Mouse (Mus musculus) midbrain, embryonic 10.5 days (tissue): ENCODE measurements at regions not wholly inside any gene's neighbourhood (a gene's known extent, or its start where the extent isn't known, plus 50 kb on each side); places are given as distances from the start of the nearest gene placed in this dataset.

ENCODE experiments used
- DNase-seq: peaks from one replicate; pipeline ENCODE4 v3.0.0-alpha.2; 2017; ENCODE audit warnings: low spot score
- H3K27ac ChIP-seq: fragments of 300-500 bp; sonication (generic); replicated peaks from 2 replicates; pipeline ENCODE4 v1.5.1; 2016; ENCODE audit warnings: mild to moderate bottlenecking
- H3K27me3 ChIP-seq: fragments of 300-500 bp; sonication (generic); 2 replicates; pipeline ENCODE4 v1.6.1; 2016; ENCODE audit warnings: low read depth, mild to moderate bottlenecking; ENCODE audit not compliant: poor library complexity, severe bottlenecking
- H3K36me3 ChIP-seq: fragments of 300-500 bp; sonication (generic); 2 replicates; pipeline ENCODE4 v1.6.1; 2016; ENCODE audit warnings: mild to moderate bottlenecking, moderate library complexity
- H3K4me1 ChIP-seq: fragments of 300-500 bp; sonication (generic); 2 replicates; pipeline ENCODE4 v1.6.1; 2016
- H3K4me3 ChIP-seq: fragments of 300-500 bp; sonication (generic); 2 replicates; pipeline ENCODE4 v1.5.1; 2016; ENCODE audit warnings: mild to moderate bottlenecking, moderate library complexity
- H3K9me3 ChIP-seq: fragments of 300-500 bp; sonication (generic); replicated peaks from 2 replicates; pipeline ENCODE4 v1.6.1; 2016; ENCODE audit warnings: mild to moderate bottlenecking
- WGBS: fragments of 180-500 bp; shearing (Covaris S2); methylation state at CpG from one replicate; pipeline ENCODE4 v1.1.7; 2016; 5-methylcytosine and 5-hydroxymethylcytosine counted together

DNA sequence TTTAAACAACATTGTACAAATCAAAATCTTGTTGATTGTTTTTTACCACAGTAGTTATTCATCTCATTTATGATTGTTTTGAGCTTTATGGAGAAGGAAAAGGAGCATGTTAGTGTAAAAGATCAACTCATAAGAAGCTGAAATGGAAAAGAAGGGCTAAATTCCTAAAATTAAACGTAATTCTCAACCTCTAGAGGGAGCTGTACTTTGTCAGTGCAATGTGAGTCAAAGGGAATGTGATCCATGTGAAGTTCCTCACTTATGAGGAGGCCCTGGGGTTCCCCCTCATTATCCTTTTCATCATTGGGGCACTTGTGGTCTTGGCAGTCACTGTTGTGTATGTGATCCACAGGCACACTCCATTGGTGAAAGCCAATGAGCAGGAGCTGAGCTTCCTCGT lies 54.0 kb upstream of the Vmn2r7 start:
- Histone ChIP-seq H3K27ac (no peak overlapping the region), H3K36me3 (no peaks in the 10 kb centered on the region), H3K4me1 (no peaks in the 10 kb centered on the region), H3K9me3 (no peaks in the 10 kb centered on the region), H3K27me3 (no peaks in the 10 kb centered on the region), H3K4me3 (no peak overlapping the region)
- DNase-seq: no peak
- 69% methylated on average over 2 of the region's 2 CpGs for WGBS

DNA sequence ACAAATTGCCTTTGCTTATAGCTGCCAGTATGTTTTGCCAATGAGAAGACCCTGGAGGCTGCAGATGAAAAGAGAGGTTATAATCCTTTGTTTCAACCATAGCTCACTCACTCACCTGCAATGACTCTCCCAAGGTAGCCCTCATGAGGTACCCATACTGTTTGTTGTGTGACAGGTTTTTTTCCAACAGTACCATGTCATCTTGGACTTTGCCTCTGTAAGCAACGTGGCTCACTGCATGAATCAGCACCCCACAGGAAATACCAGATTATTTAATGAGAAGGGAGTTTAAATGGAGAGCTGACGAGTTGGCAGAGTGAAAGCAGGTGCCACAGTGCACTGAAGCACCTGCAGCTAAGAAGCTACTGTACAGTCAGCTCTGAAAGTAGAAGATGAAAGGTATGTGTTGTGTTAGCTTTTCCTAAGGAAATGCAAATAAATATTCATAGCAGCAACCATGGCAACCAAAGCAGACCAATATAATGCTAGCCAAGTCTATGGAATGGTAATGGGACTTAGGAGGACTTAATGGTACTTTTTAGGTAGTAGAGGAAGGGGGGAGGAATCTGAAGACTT lies 56.8 kb upstream of the Vmn2r7 start:
- H3K4me1 ChIP-seq: no peaks in the 10 kb centered on the region
- H3K27me3 ChIP-seq: no peaks in the 10 kb centered on the region
- no peak for DNase-seq
- 61% methylated on average over 2 of the region's 2 CpGs for WGBS
- no peaks in the 10 kb centered on the region for H3K9me3 ChIP-seq
- H3K36me3 ChIP-seq: no peaks in the 10 kb centered on the region
- H3K4me3 ChIP-seq: no peak overlapping the region
- H3K27ac ChIP-seq: no peak overlapping the region

DNA sequence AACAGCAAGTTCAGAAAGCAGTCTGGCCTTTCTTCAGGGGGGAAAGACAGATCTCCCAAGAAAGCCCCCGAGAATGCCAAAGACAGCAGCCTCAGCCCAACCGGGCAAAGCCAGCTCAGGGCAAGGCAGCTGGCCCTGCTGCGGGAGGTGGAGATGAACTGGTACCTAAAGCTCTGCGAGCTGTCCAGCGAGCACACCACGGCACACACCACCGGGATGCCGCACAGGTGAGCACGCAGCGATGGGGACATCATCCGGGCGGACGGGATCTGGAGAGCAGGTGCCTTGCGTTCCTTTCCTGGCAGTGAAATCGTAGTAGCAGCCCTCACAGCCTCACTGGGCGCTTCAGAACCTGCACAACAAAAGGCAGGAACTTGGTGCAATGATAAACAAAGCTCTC lies 104.7 kb upstream of the Vmn2r7 start:
- Histone ChIP-seq H3K9me3 (no peaks in the 10 kb centered on the region), H3K4me3 (peak overlapping the region; percentile 46), H3K36me3 (no peaks in the 10 kb centered on the region), H3K4me1 (peaks cover 7% of the 10 kb centered on the region), H3K27ac (no peak overlapping the region), H3K27me3 (peaks cover 11% of the 10 kb centered on the region)
- peak; percentile 17 for DNase-seq
- 10% methylated on average over 16 of the region's 16 CpGs for WGBS

DNA sequence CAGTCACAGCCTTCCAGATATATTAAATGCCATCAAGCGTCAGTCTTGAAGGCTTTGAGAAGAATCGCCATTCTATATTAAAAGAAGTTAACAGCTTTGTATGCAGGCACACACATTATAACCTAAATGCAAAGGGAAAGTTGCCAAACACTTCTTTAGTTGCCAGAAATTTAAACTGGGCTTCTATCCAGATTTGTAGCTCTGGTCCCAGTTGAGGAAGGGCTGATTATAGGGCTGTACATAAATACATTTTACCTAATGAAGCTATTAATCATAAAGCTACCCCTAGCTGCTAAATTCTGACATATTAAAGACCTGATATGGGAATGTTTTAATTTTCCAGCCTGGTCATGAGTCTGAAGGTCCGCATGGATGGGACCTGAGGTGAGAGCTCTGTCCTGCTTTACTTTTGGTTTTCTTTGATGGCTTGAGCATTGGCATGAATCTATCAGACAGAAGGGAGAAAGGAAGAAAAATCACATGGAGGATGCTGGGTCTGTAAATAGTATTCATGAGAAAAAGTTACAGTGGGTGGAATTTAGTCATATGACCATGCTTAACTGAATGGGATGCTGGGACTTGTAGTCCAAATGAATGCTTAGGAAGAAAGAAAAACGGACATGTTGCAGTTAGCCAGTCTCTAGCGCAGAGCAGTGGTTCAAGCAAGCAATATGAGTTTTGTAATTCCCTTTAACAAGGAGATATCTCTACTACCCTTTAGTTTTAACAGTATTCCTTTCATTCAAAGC lies 120.3 kb upstream of the Vmn2r7 start:
- Histone ChIP-seq H3K4me1 (no peaks in the 10 kb centered on the region), H3K27ac (no peak overlapping the region), H3K4me3 (no peak overlapping the region), H3K9me3 (no peaks in the 10 kb centered on the region), H3K36me3 (no peaks in the 10 kb centered on the region), H3K27me3 (no peaks in the 10 kb centered on the region)
- 88% methylated on average over 5 of the region's 5 CpGs for WGBS
- no peak for DNase-seq

DNA sequence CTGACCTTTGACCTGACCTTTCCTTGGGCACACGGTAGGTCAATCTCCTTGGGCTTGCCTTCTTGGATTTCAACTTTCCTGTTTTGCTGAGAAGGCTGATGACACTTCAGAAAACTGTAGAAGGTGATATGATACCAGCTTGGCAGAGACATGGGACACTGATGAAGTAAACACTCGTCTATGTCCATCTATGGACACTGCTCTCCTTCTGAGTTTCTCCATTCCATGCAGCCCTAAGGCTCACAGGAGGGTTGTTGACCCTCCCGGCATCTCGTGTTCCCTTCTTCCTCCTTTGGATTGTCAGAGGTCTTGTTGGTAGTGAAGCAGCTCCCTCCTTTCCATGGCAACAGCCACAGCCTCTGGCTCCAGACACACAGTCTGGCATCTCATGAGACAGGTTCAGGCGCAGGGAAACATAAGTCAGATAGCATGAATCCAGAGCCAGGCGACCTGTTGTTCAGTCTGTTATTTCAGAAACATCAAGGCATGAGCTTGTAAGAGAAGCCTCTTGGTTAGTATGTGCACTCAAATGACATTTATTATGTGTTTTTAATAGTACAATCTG lies 120.9 kb upstream of the Vmn2r7 start:
- no peaks in the 10 kb centered on the region for H3K4me1 ChIP-seq
- H3K9me3 ChIP-seq: no peaks in the 10 kb centered on the region
- H3K27me3 ChIP-seq: no peaks in the 10 kb centered on the region
- no peaks in the 10 kb centered on the region for H3K36me3 ChIP-seq
- no peak overlapping the region for H3K27ac ChIP-seq
- DNase-seq: no peak
- 70% methylated on average over 6 of the region's 6 CpGs for WGBS
- no peak overlapping the region for H3K4me3 ChIP-seq

DNA sequence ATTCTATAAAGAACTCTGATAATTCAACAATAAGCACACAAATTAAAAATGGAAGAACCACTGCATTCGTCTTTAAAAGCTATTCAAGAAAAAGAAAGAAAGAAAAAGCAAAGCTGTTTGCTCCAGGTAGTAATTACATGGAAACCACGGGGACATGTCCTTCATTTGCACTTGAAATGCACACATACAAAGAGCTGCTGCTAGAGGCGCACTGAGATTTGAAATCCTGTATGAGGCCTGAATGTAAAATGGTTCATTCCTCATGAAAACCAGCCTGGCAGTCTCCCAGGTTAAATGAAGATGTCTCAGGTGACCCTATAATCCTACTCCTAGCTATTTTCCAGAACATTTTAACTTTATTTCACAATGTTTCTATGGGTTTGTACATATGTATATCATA lies 123.7 kb upstream of the Vmn2r7 start:
- H3K9me3 ChIP-seq: no peaks in the 10 kb centered on the region
- H3K4me3 ChIP-seq: no peak overlapping the region
- no peaks in the 10 kb centered on the region for H3K36me3 ChIP-seq
- no peak for DNase-seq
- WGBS: 66% methylated on average over 3 of the region's 3 CpGs
- H3K27me3 ChIP-seq: no peaks in the 10 kb centered on the region
- H3K27ac ChIP-seq: no peak overlapping the region
- H3K4me1 ChIP-seq: no peaks in the 10 kb centered on the region

DNA sequence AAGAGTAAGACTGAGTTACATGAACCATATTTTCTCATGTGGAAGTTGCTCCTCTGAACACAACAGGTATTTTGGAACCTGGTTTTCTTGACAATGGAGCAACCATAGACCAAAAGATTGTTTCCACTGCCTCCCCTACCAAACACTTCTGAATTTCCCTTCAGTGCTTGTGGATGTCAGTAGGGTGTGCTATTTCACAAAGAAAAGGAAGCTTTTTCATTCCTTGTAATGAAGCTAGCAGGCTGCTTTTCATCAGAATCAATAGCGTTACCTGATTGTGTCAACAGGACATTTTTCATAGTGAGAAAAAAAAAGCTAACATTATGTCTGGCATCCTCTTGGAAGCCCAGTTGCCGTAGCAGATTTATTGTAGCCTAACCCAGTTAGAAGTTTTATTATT lies 124.8 kb upstream of the Kcnab1 start:
- no peak overlapping the region for H3K27ac ChIP-seq
- no peaks in the 10 kb centered on the region for H3K4me1 ChIP-seq
- DNase-seq: no peak
- no peak overlapping the region for H3K4me3 ChIP-seq
- H3K27me3 ChIP-seq: no peaks in the 10 kb centered on the region
- H3K9me3 ChIP-seq: peaks cover 4% of the 10 kb centered on the region; the same call in 1 of the 2 replicates
- WGBS: 83% methylated on average over 2 of the region's 2 CpGs
- no peaks in the 10 kb centered on the region for H3K36me3 ChIP-seq

DNA sequence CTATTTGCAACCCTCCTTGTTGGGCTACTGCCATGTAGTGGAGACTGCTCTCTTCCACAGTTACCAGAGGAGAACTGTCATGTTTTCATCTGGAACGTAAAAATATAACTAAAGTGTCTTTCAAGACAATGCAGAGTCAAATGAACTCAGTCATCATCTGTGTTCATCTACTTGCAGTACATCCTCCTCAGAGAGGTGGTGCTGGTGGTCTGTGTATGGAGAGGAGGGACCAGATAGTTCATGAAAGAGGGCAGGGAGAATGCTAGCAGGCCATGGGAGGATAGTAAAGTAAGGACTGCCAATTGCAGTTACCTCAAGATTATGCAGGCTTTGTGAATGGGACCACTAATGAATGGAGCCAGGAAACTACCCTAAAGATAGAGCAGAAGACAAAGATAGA lies 121.5 kb upstream of the Kcnab1 start:
- 92% methylated on average over 1 of the region's 1 CpGs for WGBS
- H3K4me1 ChIP-seq: no peaks in the 10 kb centered on the region
- H3K27ac ChIP-seq: no peak overlapping the region
- peaks cover 4% of the 10 kb centered on the region; the same call in 1 of the 2 replicates for H3K9me3 ChIP-seq
- no peak overlapping the region for H3K4me3 ChIP-seq
- H3K36me3 ChIP-seq: no peaks in the 10 kb centered on the region
- no peak for DNase-seq
- H3K27me3 ChIP-seq: no peaks in the 10 kb centered on the region

DNA sequence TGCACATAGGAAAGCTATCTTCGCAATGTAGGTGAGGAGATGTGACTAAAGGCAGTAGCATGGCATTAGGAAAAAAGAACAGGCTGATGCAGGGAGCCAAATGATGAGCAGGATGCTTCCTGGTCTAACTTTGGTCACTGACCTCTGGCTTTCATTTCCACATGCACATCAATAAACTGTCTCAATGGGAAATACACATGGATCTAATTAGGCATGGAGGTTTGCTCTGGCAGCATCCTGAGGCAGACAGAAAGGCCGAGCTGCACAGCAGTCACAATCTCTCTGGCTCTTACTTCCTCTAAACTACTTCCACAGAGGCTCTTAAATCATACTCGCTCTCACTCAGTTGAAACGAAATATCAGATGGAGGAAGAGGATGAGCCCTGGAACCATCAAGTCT lies 112.7 kb upstream of the Kcnab1 start:
- WGBS: 72% methylated on average over 4 of the region's 4 CpGs
- H3K9me3 ChIP-seq: no peaks in the 10 kb centered on the region
- H3K4me1 ChIP-seq: peaks cover 7% of the 10 kb centered on the region
- no peaks in the 10 kb centered on the region for H3K36me3 ChIP-seq
- no peak for DNase-seq
- H3K4me3 ChIP-seq: no peak overlapping the region
- no peak overlapping the region for H3K27ac ChIP-seq
- no peaks in the 10 kb centered on the region for H3K27me3 ChIP-seq

DNA sequence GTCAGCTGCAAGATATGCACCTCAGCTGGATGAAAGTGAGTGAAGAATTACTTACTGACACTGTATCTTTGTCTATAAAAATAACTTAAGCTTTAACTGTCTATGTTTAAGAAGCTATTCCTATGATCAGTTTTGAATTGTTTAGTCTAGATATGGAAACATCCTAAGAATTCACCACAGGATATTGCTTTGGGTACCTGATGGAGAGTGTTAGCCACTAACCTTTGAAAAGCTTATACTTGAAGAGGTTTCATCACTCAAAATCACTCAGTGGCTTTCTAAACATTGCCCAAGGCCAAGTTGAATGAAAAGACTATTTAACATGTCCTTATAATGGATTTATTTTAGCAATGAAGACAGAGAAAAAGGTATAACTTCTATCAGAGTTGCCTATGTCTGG lies 111.6 kb upstream of the Kcnab1 start:
- Histone ChIP-seq H3K4me1 (peaks cover 7% of the 10 kb centered on the region), H3K9me3 (no peaks in the 10 kb centered on the region), H3K27me3 (no peaks in the 10 kb centered on the region), H3K27ac (no peak overlapping the region), H3K4me3 (no peak overlapping the region), H3K36me3 (no peaks in the 10 kb centered on the region)
- no peak for DNase-seq

DNA sequence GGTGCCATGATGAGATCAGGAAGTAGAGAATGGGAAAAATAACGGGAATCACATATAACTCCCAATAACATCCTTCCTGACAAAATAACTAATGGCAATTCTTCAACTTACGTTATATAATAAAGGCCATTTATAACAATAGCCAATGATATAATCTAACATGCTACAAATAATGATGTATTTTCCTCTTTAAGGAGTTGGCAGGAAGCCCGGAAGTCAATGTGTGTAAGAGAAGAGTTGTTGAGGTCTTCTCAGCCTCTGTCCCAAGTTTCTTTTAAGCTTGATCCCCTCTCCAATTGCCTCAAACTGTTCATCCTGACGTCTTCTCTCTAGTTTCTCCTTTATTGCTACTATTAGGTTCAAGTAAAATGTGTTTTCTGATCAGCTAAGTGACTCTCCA lies 108.1 kb upstream of the Kcnab1 start:
- Histone ChIP-seq H3K4me1 (peaks cover 8% of the 10 kb centered on the region), H3K4me3 (no peak overlapping the region), H3K36me3 (no peaks in the 10 kb centered on the region), H3K9me3 (no peaks in the 10 kb centered on the region), H3K27me3 (no peaks in the 10 kb centered on the region), H3K27ac (no peak overlapping the region)
- no peak for DNase-seq
- WGBS: 86% methylated on average over 4 of the region's 4 CpGs

DNA sequence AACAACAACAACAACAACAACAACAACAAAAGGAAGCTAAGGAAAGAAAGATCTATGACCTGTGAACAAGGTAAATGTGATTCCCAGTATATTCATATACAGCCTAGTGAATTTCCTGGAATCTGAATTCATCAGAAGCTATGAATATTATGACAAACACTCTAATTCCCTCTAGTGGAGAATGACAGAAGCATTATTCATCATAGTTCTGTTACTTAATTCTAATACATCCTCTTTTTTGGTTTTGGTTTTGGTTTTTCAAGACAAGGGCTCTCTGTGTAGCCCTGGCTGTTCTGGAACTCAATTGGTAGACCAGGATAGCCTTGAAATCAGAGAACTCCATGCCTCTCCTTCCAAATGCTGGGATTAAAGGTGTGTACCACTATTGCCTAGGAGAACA lies 106.6 kb upstream of the Kcnab1 start:
- Histone ChIP-seq H3K36me3 (no peaks in the 10 kb centered on the region), H3K27me3 (no peaks in the 10 kb centered on the region), H3K27ac (no peak overlapping the region), H3K9me3 (no peaks in the 10 kb centered on the region), H3K4me1 (peaks cover 12% of the 10 kb centered on the region), H3K4me3 (no peak overlapping the region)
- no peak for DNase-seq

DNA sequence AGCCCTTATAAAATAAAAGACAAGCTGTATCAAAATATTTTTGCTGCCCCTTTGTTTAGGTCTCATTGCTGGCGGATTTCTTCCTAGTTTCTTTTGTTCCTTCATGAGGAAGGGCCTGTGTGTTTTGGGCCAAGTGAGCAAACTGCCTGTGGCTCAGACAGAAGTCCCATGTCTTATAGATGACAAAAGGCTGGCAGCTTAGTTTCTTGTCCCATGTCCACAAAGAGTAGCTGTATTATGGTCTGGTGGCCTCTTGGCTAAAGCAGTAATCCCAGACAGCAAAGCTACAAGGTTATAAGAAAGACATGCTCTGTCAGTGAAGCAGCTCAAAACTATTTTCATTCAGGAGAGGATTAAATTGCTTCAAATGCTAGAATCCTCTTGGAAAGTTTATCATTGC lies 103.1 kb upstream of the Kcnab1 start:
- Histone ChIP-seq H3K9me3 (no peaks in the 10 kb centered on the region), H3K27me3 (no peaks in the 10 kb centered on the region), H3K27ac (no peak overlapping the region), H3K36me3 (no peaks in the 10 kb centered on the region), H3K4me3 (no peak overlapping the region), H3K4me1 (peaks cover 12% of the 10 kb centered on the region)
- DNase-seq: peak; percentile 11
- 67% methylated on average over 1 of the region's 1 CpGs for WGBS
